Mouse (Mus musculus): ENCODE results near the gene Synrg.
A peak's percentile ranks its signal among the peaks of the same experiment; 100 is the strongest.

- TF ChIP-seq POLR2A (IDR thresholded peaks at IDR 0.05; ENCODE audit: extremely low read depth, insufficient read depth, low read length), result peak; percentile 46; the same call in 1 of the 2 replicates
- TF ChIP-seq CTCF (IDR thresholded peaks at IDR 0.05; ENCODE audit: low read depth, low read length), result no peak
These were observed 22.0 kb upstream of the Synrg start, which contains the start of gene Ddx52 for GRCm38 (mm10) chr11:83941950-83942840.

Measured in liver, adult 2 months (tissue).